8 mouse cellular contexts compared by ENCODE assay signal in genomic region chr7:92742341-92742741, GRCm38 (mm10). TPM values are rescaled to one million over a fixed set of nuclear protein-coding genes. Genes with fewer than 3 reads are reported as not detected.
A peak's percentile ranks its signal among the peaks of the same experiment; 100 is the strongest.
DNase-seq lines count a peak whose midpoint lies in the region; ATAC-seq and TF ChIP-seq lines count a peak whose summit lies in the region.

No protein-coding gene starts in this region.

- no peak for TF ChIP-seq CTCF in cerebellum, adult 2 months (IDR thresholded peaks at IDR 0.05; ENCODE audit: borderline replicate concordance, insufficient read depth, low read depth, low read length)
- no peak for TF ChIP-seq CTCF in spleen, adult 2 months (IDR thresholded peaks at IDR 0.05; ENCODE audit: extremely low read depth, insufficient read depth, insufficient read length, insufficient replicate concordance)

- H3K36me3 ChIP-seq in spleen, adult 2 months (ENCODE audit: control insufficient read depth, insufficient read depth, low read length): peaks cover 4% of the 10 kb centered on the region; the same call in 1 of the 2 replicates
- H3K36me3 ChIP-seq in hindbrain, embryonic 12.5 days: 0 out of 2 replicates have a peak, but pooled peaks cover 6% of the 10 kb centered on the region
- no peaks in the 10 kb centered on the region; the same call in 1 of the 2 replicates for H3K36me3 ChIP-seq in midbrain, embryonic 13.5 days

- ATAC-seq in hindbrain, embryonic 12.5 days (ENCODE audit: low FRiP score): no peak
- ATAC-seq in midbrain, embryonic 13.5 days: no peak

- peak overlapping the region; percentile 93 for H3K4me3 ChIP-seq in cerebellum, adult 2 months (replicated peaks; ENCODE audit: insufficient read depth, low read depth, low read length)
- peak overlapping the region; percentile 57; the same call in 1 of the 2 replicates for H3K4me3 ChIP-seq in spleen, adult 2 months (ENCODE audit: extremely low read depth, insufficient read depth, insufficient read length)
- peak overlapping the region; percentile 76 for H3K4me3 ChIP-seq in hindbrain, embryonic 12.5 days
- H3K4me3 ChIP-seq in midbrain, embryonic 13.5 days (replicated peaks): peak overlapping the region; percentile 77

- peak overlapping the region; percentile 70 for H3K9ac ChIP-seq in hindbrain, embryonic 12.5 days
- H3K9ac ChIP-seq in midbrain, embryonic 13.5 days (replicated peaks): peak overlapping the region; percentile 80

- H3K9me3 ChIP-seq in hindbrain, embryonic 12.5 days (replicated peaks): no peaks in the 10 kb centered on the region
- H3K9me3 ChIP-seq in midbrain, embryonic 13.5 days: no peaks in the 10 kb centered on the region

- TF ChIP-seq POLR2A in cerebellum, adult 2 months (IDR thresholded peaks at IDR 0.05; ENCODE audit: borderline replicate concordance, insufficient read depth, low read length): no peak
- TF ChIP-seq POLR2A in spleen, adult 2 months (IDR thresholded peaks at IDR 0.05; ENCODE audit: low read depth, low read length): no peak

- H3K4me2 ChIP-seq in hindbrain, embryonic 12.5 days (replicated peaks): peak overlapping the region; percentile 91
- H3K4me2 ChIP-seq in midbrain, embryonic 13.5 days (replicated peaks): peak overlapping the region; percentile 82

- H3K27me3 ChIP-seq in cerebellum, adult 2 months (ENCODE audit: control insufficient read depth, insufficient read depth, low read length): no peaks in the 10 kb centered on the region
- peaks cover 9% of the 10 kb centered on the region; the same call in 1 of the 2 replicates for H3K27me3 ChIP-seq in spleen, adult 2 months (ENCODE audit: control insufficient read depth, insufficient read depth, low read length)
- no peaks in the 10 kb centered on the region for H3K27me3 ChIP-seq in hindbrain, embryonic 12.5 days
- H3K27me3 ChIP-seq in midbrain, embryonic 13.5 days: no peaks in the 10 kb centered on the region

- peak overlapping the region; percentile 91; the same call in 1 of the 2 replicates for H3K27ac ChIP-seq in cerebellum, adult 2 months (ENCODE audit: insufficient read depth, low read length)
- H3K27ac ChIP-seq in spleen, adult 2 months (ENCODE audit: insufficient read depth, low read length): no peak overlapping the region
- H3K27ac ChIP-seq in hindbrain, embryonic 12.5 days: peak overlapping the region; percentile 44; the same call in 1 of the 2 replicates
- peak overlapping the region; percentile 54; the same call in 1 of the 2 replicates for H3K27ac ChIP-seq in midbrain, embryonic 13.5 days

- no peaks in the 10 kb centered on the region; the same call in 1 of the 2 replicates for H3K4me1 ChIP-seq in cerebellum, adult 2 months (ENCODE audit: control insufficient read depth, insufficient read depth, low read length)
- peaks cover 3% of the 10 kb centered on the region for H3K4me1 ChIP-seq in spleen, adult 2 months (ENCODE audit: control insufficient read depth, insufficient read depth, insufficient read length)
- H3K4me1 ChIP-seq in hindbrain, embryonic 12.5 days: peaks cover 29% of the 10 kb centered on the region
- peaks cover 48% of the 10 kb centered on the region for H3K4me1 ChIP-seq in midbrain, embryonic 13.5 days (replicated peaks)

- DNase-seq in cerebellum, adult 2 months: peak; percentile 41 to 43
- DNase-seq in cerebellum, postnatal 4 days (ENCODE audit: low spot score in 2 of 2): no peak
- no peak for DNase-seq in spleen, adult 2 months (ENCODE audit: low read depth in 1 of 2, low spot score in 2 of 2)
- no peak for DNase-seq in spleen, postnatal 14 days (ENCODE audit: low spot score in 2 of 2)
- no peak for DNase-seq in left cerebral cortex, adult 11 months (ENCODE audit: low spot score)
- DNase-seq in layer of hippocampus, postnatal 14 days (ENCODE audit: low spot score in 2 of 2): no peak

- WGBS in cerebellum, adult 2 months: under 1% methylated on average over 16 of the region's 16 CpGs
- 1% methylated on average over 16 of the region's 16 CpGs for WGBS in spleen, adult 2 months
- under 1% methylated on average over 16 of the region's 16 CpGs for WGBS in hindbrain, embryonic 12.5 days
- WGBS in midbrain, embryonic 13.5 days: under 1% methylated on average over 16 of the region's 16 CpGs

RNA-seq across cellular contexts. Expression of gene Rab30, which starts 0.9 kb away (rescaled TPM):
- 20.8 and 23.0 TPM in 2 replicates for polyA plus RNA-seq in cerebellum, adult 2 months (2012; rRNA removed)
- 3.9 and 4.2 TPM in 2 replicates for polyA plus RNA-seq in spleen, adult 2 months (2012; rRNA removed)
- polyA plus RNA-seq in hindbrain, embryonic 12.5 days (2016; fragmentation: Nextera tagmentation; extraction: Ambion mirVana): 22.2 and 22.6 TPM in 2 replicates
- polyA plus RNA-seq in midbrain, embryonic 13.5 days (2015; fragmentation: Nextera tagmentation; extraction: Ambion mirVana): 21.6 and 22.4 TPM in 2 replicates
- 10 to 100 TPM; 40.1 to 41.2 TPM for total RNA-seq in layer of hippocampus, postnatal 14 days (2021)

Comparison
In these comparisons a context has a peak if more than half of its experiments do, and no peak if none do; other contexts are left out.
1. DNase-seq: peak in cerebellum, adult 2 months (2 of 2); none in cerebellum, postnatal 4 days (0 of 2), spleen, adult 2 months (0 of 2), spleen, postnatal 14 days (0 of 2), left cerebral cortex, adult 11 months (single experiment) and layer of hippocampus, postnatal 14 days (0 of 2).
2. Peak in every context shown above with its lines, with median percentiles within 50 percentile points of each other: H3K4me3 ChIP-seq.